Mouse (Mus musculus): ENCODE results near the gene Dnajb11. TPM values are rescaled to one million over a fixed set of nuclear protein-coding genes. Genes with fewer than 3 reads are reported as not detected.

The Dnajb11 gene
- polyA plus RNA-seq, 2 experiments = 25.9 to 54.3 TPM

GRCm38 (mm10) chr16:22879945-22880595 is 22.4 kb downstream of the Dnajb11 start:
- Histone ChIP-seq H3K4me1 (replicated peaks; ENCODE audit: control insufficient read depth in 2 of 2, insufficient read depth in 2 of 2, low read length in 1 of 2) (peaks cover 0 to 21% of the 10 kb centered on the region in 2 experiments; a peak in 2 of 4 replicates), H3K4me3 (ENCODE audit: insufficient read depth in 1 of 2, low read depth in 2 of 2, low read length in 2 of 2) (no peak overlapping the region), H3K9me3 (ENCODE audit: control insufficient read depth, low read length) (no peaks in the 10 kb centered on the region), H3K27me3 (ENCODE audit: control insufficient read depth, insufficient read depth, low read length) (no peaks in the 10 kb centered on the region), H3K27ac (no peak overlapping the region), H3K9ac (replicated peaks) (no peak overlapping the region), H3K4me2 (ENCODE audit: low read depth) (no peak overlapping the region), H3K36me3 (replicated peaks; ENCODE audit: control insufficient read depth, insufficient read depth, low read depth) (no peaks in the 10 kb centered on the region)
- TF ChIP-seq CTCF (IDR thresholded peaks at IDR 0.05; ENCODE audit: low read depth) (no peak), EP300 (IDR thresholded peaks at IDR 0.05; ENCODE audit: low read depth) (no peak)
- WGBS (ENCODE audit: insufficient replicate concordance) = 56% methylated on average over 7 of the region's 7 CpGs
- DNase-seq (ENCODE audit: low read depth in 3 of 3, low spot score in 3 of 3) = no peak
- ATAC-seq (ENCODE audit: insufficient read depth) = no peak

GRCm38 (mm10) chr16:22880900-22881299 is 23.3 kb downstream of the Dnajb11 start:
- H3K9ac ChIP-seq (replicated peaks) = no peak overlapping the region
- TF ChIP-seq EP300 (IDR thresholded peaks at IDR 0.05; ENCODE audit: low read depth) (no peak), CTCF (IDR thresholded peaks at IDR 0.05; ENCODE audit: low read depth) (no peak)
- WGBS (ENCODE audit: insufficient replicate concordance) = 26% methylated on average over 6 of the region's 6 CpGs
- no peak overlapping the region for H3K4me3 ChIP-seq (ENCODE audit: insufficient read depth in 1 of 2, low read depth in 2 of 2, low read length in 2 of 2)
- H3K4me2 ChIP-seq (ENCODE audit: low read depth) = peak overlapping the region; percentile 24; the same call in 1 of the 2 replicates
- H3K9me3 ChIP-seq (ENCODE audit: control insufficient read depth, low read length) = no peaks in the 10 kb centered on the region
- H3K4me1 ChIP-seq (replicated peaks; ENCODE audit: control insufficient read depth in 2 of 2, insufficient read depth in 2 of 2, low read length in 1 of 2) = peaks cover 0 to 23% of the 10 kb centered on the region in 2 experiments; a peak in 2 of 4 replicates
- no peak for DNase-seq (ENCODE audit: low read depth in 3 of 3, low spot score in 3 of 3)
- H3K36me3 ChIP-seq (replicated peaks; ENCODE audit: control insufficient read depth, insufficient read depth, low read depth) = no peaks in the 10 kb centered on the region
- H3K27me3 ChIP-seq (ENCODE audit: control insufficient read depth, insufficient read depth, low read length) = no peaks in the 10 kb centered on the region
- no peak overlapping the region for H3K27ac ChIP-seq
- peak; percentile 16; the same call in 1 of the 2 replicates for ATAC-seq (ENCODE audit: insufficient read depth)

- DNase-seq (ENCODE audit: low read depth in 3 of 3, low spot score in 3 of 3) (peak in 2 of 3 experiments; percentile 28 to 30), ATAC-seq (ENCODE audit: insufficient read depth) (peak; percentile 45)
- 13% methylated on average over 4 of the region's 4 CpGs for WGBS (ENCODE audit: insufficient replicate concordance)
- H3K9me3 ChIP-seq (ENCODE audit: control insufficient read depth, low read length) = no peaks in the 10 kb centered on the region
- no peaks in the 10 kb centered on the region for H3K27me3 ChIP-seq (ENCODE audit: control insufficient read depth, insufficient read depth, low read length)
- H3K4me3 ChIP-seq (ENCODE audit: insufficient read depth in 1 of 2, low read depth in 2 of 2, low read length in 2 of 2) = no peak overlapping the region
- TF ChIP-seq CTCF (IDR thresholded peaks at IDR 0.05; ENCODE audit: low read depth) = no peak
- TF ChIP-seq EP300 (IDR thresholded peaks at IDR 0.05; ENCODE audit: low read depth) = no peak
- no peak overlapping the region for H3K27ac ChIP-seq
- no peak overlapping the region for H3K9ac ChIP-seq (replicated peaks)
- H3K4me2 ChIP-seq (ENCODE audit: low read depth) = peak overlapping the region; percentile 24; the same call in 1 of the 2 replicates
- peaks cover 0 to 23% of the 10 kb centered on the region in 2 experiments; a peak in 2 of 4 replicates for H3K4me1 ChIP-seq (replicated peaks; ENCODE audit: control insufficient read depth in 2 of 2, insufficient read depth in 2 of 2, low read length in 1 of 2)
- H3K36me3 ChIP-seq (replicated peaks; ENCODE audit: control insufficient read depth, insufficient read depth, low read depth) = no peaks in the 10 kb centered on the region
Observed at GRCm38 (mm10) chr16:22881487-22881886, 23.8 kb downstream of the Dnajb11 start.

- no peaks in the 10 kb centered on the region for H3K36me3 ChIP-seq (replicated peaks; ENCODE audit: control insufficient read depth, insufficient read depth, low read depth)
- 55% methylated on average over 5 of the region's 5 CpGs for WGBS (ENCODE audit: insufficient replicate concordance)
- H3K9me3 ChIP-seq (ENCODE audit: control insufficient read depth, low read length) = no peaks in the 10 kb centered on the region
- H3K4me3 ChIP-seq (ENCODE audit: insufficient read depth in 1 of 2, low read depth in 2 of 2, low read length in 2 of 2) = no peak overlapping the region
- no peak overlapping the region for H3K4me2 ChIP-seq (ENCODE audit: low read depth)
- H3K27ac ChIP-seq = no peak overlapping the region
- DNase-seq (ENCODE audit: low read depth in 3 of 3, low spot score in 3 of 3) (no peak), ATAC-seq (ENCODE audit: insufficient read depth) (no peak)
- H3K4me1 ChIP-seq (replicated peaks; ENCODE audit: control insufficient read depth in 2 of 2, insufficient read depth in 2 of 2, low read length in 1 of 2) = peaks cover 0 to 29% of the 10 kb centered on the region in 2 experiments; a peak in 2 of 4 replicates
- TF ChIP-seq EP300 (IDR thresholded peaks at IDR 0.05; ENCODE audit: low read depth) (no peak), CTCF (IDR thresholded peaks at IDR 0.05; ENCODE audit: low read depth) (no peak)
- H3K9ac ChIP-seq (replicated peaks) = no peak overlapping the region
- no peaks in the 10 kb centered on the region for H3K27me3 ChIP-seq (ENCODE audit: control insufficient read depth, insufficient read depth, low read length)
Observed at GRCm38 (mm10) chr16:22883441-22883840, 25.8 kb downstream of the Dnajb11 start.

- 14% methylated on average over 4 of the region's 4 CpGs for WGBS (ENCODE audit: insufficient replicate concordance)
- no peak for ATAC-seq (ENCODE audit: insufficient read depth)
Observed at GRCm38 (mm10) chr16:22885356-22885755, 27.7 kb downstream of the Dnajb11 start.

More at GRCm38 (mm10) chr16:22885356-22885755, 27.7 kb downstream of the Dnajb11 start:
- Histone ChIP-seq H3K27me3 (ENCODE audit: control insufficient read depth, insufficient read depth, low read length) (no peaks in the 10 kb centered on the region), H3K36me3 (replicated peaks; ENCODE audit: control insufficient read depth, insufficient read depth, low read depth) (no peaks in the 10 kb centered on the region), H3K9me3 (ENCODE audit: control insufficient read depth, low read length) (no peaks in the 10 kb centered on the region), H3K4me3 (ENCODE audit: insufficient read depth in 1 of 2, low read depth in 2 of 2, low read length in 2 of 2) (no peak overlapping the region), H3K27ac (no peak overlapping the region), H3K4me1 (replicated peaks; ENCODE audit: control insufficient read depth in 2 of 2, insufficient read depth in 2 of 2, low read length in 1 of 2) (peaks cover 0 to 30% of the 10 kb centered on the region in 2 experiments; a peak in 3 of 4 replicates), H3K9ac (replicated peaks) (no peak overlapping the region), H3K4me2 (ENCODE audit: low read depth) (no peak overlapping the region)
- DNase-seq (ENCODE audit: low read depth in 3 of 3, low spot score in 3 of 3) = no peak
- TF ChIP-seq CTCF (IDR thresholded peaks at IDR 0.05; ENCODE audit: low read depth) (no peak), EP300 (IDR thresholded peaks at IDR 0.05; ENCODE audit: low read depth) (no peak)
